Mouse (Mus musculus) hindbrain, embryonic 16.5 days (tissue): ENCODE measurements around the gene Stil. TPM values are rescaled to one million over a fixed set of nuclear protein-coding genes. Genes with fewer than 3 reads are reported as not detected.

ENCODE experiments used
- ATAC-seq: fragments of 200-750 bp; cut with Nextera tagmentation; 2 replicates; pipeline ENCODE4 v1.8.0; 2017; ENCODE audit warnings: moderate TSS enrichment, moderate library complexity
- H3K27ac ChIP-seq: fragments of 300-500 bp; sonication (generic); 2 replicates; pipeline ENCODE4 v1.5.1; 2014; ENCODE audit warnings: low read depth, mild to moderate bottlenecking, control low read depth, low read length, moderate library complexity
- H3K27me3 ChIP-seq: fragments of 300-500 bp; sonication (generic); replicated peaks from 2 replicates; pipeline ENCODE4 v1.6.1; 2014; ENCODE audit warnings: low read length; ENCODE audit not compliant: control insufficient read depth, insufficient read depth
- H3K36me3 ChIP-seq: fragments of 300-500 bp; sonication (generic); 2 replicates; pipeline ENCODE4 v1.6.1; 2014; ENCODE audit warnings: mild to moderate bottlenecking, low read length, moderate library complexity, mixed read lengths; ENCODE audit not compliant: control insufficient read depth, insufficient read depth
- H3K4me1 ChIP-seq: fragments of 300-500 bp; sonication (generic); 2 replicates; pipeline ENCODE4 v1.6.1; 2014; ENCODE audit warnings: low read depth, low read length; ENCODE audit not compliant: control insufficient read depth, insufficient read depth
- H3K4me2 ChIP-seq: fragments of 300-500 bp; sonication (generic); 2 replicates; pipeline ENCODE4 v1.6.1; 2014; ENCODE audit warnings: mild to moderate bottlenecking, low read length, control low read depth, moderate library complexity
- H3K4me3 ChIP-seq: fragments of 300-500 bp; sonication (generic); 2 replicates; pipeline ENCODE4 v1.5.1; 2014; ENCODE audit warnings: mild to moderate bottlenecking, low read length, control low read depth, moderate library complexity
- H3K9ac ChIP-seq: fragments of 300-500 bp; sonication (generic); 2 replicates; pipeline ENCODE4 v1.6.1; 2014; ENCODE audit warnings: low read depth, mild to moderate bottlenecking, control low read depth, low read length, moderate library complexity
- H3K9me3 ChIP-seq: fragments of 300-500 bp; sonication (generic); 2 replicates; pipeline ENCODE4 v1.6.1; 2014; ENCODE audit warnings: mild to moderate bottlenecking, low read length, moderate library complexity; ENCODE audit not compliant: control insufficient read depth
- WGBS: fragments of 180-500 bp; shearing (Covaris S2); extraction: QIAGEN DNeasy Blood & Tissue Kit; methylation state at CpG from one replicate; pipeline ENCODE4 v1.1.7; 2014; 5-methylcytosine and 5-hydroxymethylcytosine counted together
- polyA plus RNA-seq: library from polyadenylated mRNA; unstranded; fragments of >200 nt; fragmentation: Nextera tagmentation; extraction: Ambion mirVana; gene quantifications from 2 replicates; pipeline ENCODE4 v1.2.1, GENCODE M21; 2015

Stil gene
- polyA plus RNA-seq, 1 experiment from 2014 or later: 2.0 TPM

DNA sequence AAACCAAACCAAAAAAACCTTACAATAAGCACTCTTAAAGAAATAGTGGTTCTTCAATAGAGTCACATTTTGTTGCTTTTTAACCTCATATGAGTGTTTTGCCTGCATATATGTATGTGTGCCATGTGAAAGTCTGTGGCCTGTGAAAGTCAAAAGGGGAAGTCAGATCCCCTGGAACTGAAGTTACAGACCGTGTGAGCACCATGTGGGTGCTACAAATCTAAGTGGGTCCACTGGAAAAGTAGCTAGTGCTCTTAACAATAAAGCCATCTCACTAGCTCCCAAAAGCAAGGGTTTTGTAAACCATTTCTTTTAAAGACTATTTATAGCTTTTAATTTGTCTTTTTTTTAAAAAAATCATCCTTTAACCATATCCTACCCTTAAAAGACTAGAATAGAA is 17.3 kb upstream of the Stil start:
- no peaks in the 10 kb centered on the region for H3K9me3 ChIP-seq
- no peaks in the 10 kb centered on the region for H3K36me3 ChIP-seq
- peaks cover 13% of the 10 kb centered on the region for H3K4me1 ChIP-seq
- WGBS: 100% methylated on average over 1 of the region's 1 CpGs
- no peak overlapping the region for H3K4me2 ChIP-seq
- H3K9ac ChIP-seq: no peak overlapping the region
- no peak overlapping the region for H3K4me3 ChIP-seq
- no peak overlapping the region for H3K27ac ChIP-seq
- no peaks in the 10 kb centered on the region for H3K27me3 ChIP-seq
- no peak for ATAC-seq

DNA sequence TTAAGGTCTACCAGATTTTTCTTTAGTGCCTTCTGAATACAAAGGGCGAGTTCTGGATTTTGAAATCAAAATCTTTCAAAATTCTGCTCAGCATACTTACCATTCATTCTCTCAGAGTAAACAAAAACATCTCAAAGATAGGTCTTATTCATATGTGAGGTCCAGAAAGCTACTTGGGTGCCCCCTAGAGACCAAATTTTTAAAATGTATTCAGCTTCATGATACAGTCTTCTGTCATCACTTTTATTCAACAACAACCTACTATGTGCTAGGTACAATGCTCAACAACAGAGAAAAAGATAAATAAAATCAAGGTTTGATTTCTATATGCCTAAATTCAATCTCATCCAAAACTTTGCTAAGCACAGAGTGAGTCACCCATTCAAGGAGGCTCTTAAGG is 16.9 kb upstream of the Stil start:
- no peaks in the 10 kb centered on the region for H3K27me3 ChIP-seq
- no peaks in the 10 kb centered on the region for H3K36me3 ChIP-seq
- H3K4me1 ChIP-seq: peaks cover 13% of the 10 kb centered on the region
- 79% methylated on average over 1 of the region's 1 CpGs for WGBS
- no peaks in the 10 kb centered on the region for H3K9me3 ChIP-seq
- no peak for ATAC-seq
- no peak overlapping the region for H3K4me3 ChIP-seq
- H3K27ac ChIP-seq: no peak overlapping the region
- H3K9ac ChIP-seq: no peak overlapping the region
- H3K4me2 ChIP-seq: no peak overlapping the region

DNA sequence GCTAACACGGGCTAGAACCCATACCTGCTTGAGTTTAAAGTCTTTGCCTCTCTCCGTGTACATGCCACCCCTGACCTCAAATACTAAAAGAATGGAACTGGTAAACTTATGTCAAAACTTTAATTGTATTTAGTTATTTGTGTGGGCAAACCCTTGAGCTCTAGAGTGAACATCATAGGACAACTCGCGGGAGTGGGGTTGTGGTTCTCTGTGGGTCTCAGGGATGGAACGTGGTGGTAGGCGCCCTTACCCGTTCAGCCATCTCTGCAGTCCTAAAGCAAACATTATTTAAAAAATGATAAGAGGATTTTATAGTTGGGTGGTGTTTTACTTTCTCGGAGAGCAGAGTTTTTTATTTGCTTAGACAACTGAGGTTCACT is 13.8 kb upstream of the Stil start:
- Histone ChIP-seq H3K4me3 (peak overlapping the region; percentile 55), H3K4me1 (peaks cover 13% of the 10 kb centered on the region), H3K27me3 (no peaks in the 10 kb centered on the region), H3K9me3 (no peaks in the 10 kb centered on the region), H3K4me2 (peak overlapping the region; percentile 77), H3K9ac (peak overlapping the region; percentile 78), H3K27ac (peak overlapping the region; percentile 95), H3K36me3 (no peaks in the 10 kb centered on the region)
- WGBS: under 1% methylated on average over 8 of the region's 8 CpGs
- ATAC-seq: peak; percentile 57

DNA sequence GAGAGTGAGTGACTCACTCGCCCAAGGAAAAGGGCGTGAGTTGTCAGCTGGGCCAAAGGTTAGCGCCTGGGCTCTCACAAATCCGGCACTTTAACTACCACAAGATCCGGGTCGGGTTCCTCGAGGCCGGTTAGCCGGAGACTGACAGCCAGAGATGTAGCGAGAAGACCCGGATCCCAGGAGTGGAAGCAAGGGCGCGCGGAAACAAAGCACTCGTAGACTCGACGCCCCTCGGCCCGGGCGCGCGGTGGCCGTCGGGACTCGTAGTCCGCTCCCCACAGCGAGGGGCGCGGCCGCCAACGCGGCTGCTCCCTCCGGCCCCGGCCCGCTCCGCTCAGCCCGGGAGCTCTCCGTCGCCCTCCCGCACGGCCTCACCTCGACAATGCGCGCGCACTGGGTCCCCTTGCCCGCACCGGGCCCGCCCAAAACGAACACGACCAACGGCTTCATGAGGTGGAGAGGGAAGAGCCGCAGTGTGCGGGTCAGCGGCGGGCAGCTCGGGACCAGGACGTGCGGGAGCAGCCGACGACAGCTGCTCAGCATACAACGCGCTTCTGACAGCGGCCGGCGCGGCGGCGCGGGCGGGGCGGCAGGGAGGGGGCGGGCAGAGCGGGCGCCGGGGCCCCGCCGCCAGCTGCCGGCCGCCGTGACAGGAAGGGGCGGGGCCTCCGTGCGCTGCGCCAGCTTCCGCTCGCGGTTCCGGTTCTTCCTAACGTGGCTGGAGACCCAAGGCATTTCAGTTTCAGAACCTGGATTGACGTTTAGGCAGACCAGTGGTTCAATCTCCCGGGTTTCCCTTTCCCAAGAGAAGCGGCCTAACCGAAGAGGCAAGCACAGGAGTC is 13.1 kb upstream of the Stil start, which contains the start of gene Cmpk1:
Cmpk1 (minus strand) TSS at position 651 of the 842 bp plus-strand sequence.
- Histone ChIP-seq H3K9me3 (no peaks in the 10 kb centered on the region), H3K9ac (peak within 1 kb of the TSS; percentile 78), H3K4me2 (peak within 1 kb of the TSS; percentile 77), H3K4me3 (peak within 1 kb of the TSS; percentile 55), H3K27ac (peak within 1 kb of the TSS; percentile 95), H3K36me3 (no peaks in the 10 kb centered on the region), H3K27me3 (no peaks in the 10 kb centered on the region), H3K4me1 (peaks cover 13% of the 10 kb centered on the region)
- WGBS: under 1% methylated on average over 87 of the region's 93 CpGs
- peak; percentile 98 for ATAC-seq

DNA sequence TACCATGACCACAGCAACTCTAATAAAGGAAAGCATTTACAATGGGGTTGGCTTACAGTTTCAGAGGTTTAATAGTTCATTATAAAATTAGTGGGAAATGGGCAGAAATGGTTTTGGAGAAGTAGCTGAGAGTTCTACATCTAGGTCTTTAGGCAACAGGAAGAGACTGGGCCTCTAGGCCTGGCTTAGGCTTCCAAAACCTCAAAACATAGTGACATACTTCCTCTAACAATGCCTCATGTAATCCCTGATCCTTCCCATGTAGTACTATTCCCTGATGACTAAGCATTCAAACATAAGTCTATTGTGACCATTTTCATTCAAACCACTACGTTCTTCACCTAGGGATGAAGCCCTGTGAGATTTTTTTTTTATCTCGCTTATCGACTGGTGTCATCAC is 5.7 kb upstream of the Stil start:
- H3K27me3 ChIP-seq: peaks cover 5% of the 10 kb centered on the region; the same call in 1 of the 2 replicates
- no peak overlapping the region for H3K4me2 ChIP-seq
- H3K4me1 ChIP-seq: no peaks in the 10 kb centered on the region
- no peak overlapping the region for H3K9ac ChIP-seq
- no peak for ATAC-seq
- 86% methylated on average over 3 of the region's 3 CpGs for WGBS
- H3K36me3 ChIP-seq: no peaks in the 10 kb centered on the region
- no peak overlapping the region for H3K4me3 ChIP-seq
- no peak overlapping the region for H3K27ac ChIP-seq
- H3K9me3 ChIP-seq: no peaks in the 10 kb centered on the region

DNA sequence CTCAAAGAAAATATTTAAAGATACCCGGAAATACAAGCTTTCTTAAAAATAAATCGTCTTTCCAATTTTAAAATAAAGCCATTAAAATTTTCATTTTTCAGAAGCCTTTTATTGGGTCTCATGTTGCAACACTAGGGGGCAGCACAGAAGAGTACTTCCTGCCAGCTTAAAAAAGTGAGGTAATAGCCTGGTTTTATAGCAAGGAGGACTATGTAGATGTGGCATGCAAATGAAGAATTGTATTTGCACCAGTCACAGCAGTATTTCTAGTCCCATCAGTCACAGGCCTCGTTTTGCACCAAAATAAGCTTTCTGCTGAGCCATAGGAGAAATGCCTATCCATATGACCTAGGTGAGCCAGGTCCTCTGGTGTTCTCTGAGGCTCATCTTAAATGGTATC is 2.9 kb upstream of the Stil start:
- no peak overlapping the region for H3K9ac ChIP-seq
- 60% methylated on average over 3 of the region's 3 CpGs for WGBS

DNA sequence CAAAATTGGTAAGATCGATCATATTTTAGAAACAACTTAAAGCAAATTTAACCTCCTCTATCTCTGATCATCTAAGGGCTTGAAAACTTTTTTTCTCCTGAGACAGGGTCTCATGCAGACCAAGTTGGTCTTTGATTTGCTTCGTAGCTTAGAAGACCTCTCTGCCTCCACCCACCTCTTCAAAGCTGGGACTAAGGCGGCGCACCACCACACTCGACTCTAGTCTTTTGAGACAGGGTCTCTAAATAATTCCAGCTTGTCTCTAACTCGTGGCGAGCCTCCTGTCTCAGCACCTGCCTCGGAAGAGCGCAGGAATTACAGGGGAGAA is 550 bp upstream of the Stil start:
- H3K36me3 ChIP-seq: no peaks in the 10 kb centered on the region
- WGBS: 10% methylated on average over 9 of the region's 9 CpGs
- peak overlapping the region; percentile 76 for H3K27ac ChIP-seq
- peak overlapping the region; percentile 80 for H3K4me3 ChIP-seq
- ATAC-seq: no peak
- H3K4me1 ChIP-seq: peaks cover 4% of the 10 kb centered on the region
- peak overlapping the region; percentile 59 for H3K9ac ChIP-seq
- H3K4me2 ChIP-seq: peak overlapping the region; percentile 51
- no peaks in the 10 kb centered on the region for H3K27me3 ChIP-seq
- no peaks in the 10 kb centered on the region for H3K9me3 ChIP-seq

More for the DNA sequence above, 2.9 kb upstream of the Stil start:
- no peak for ATAC-seq
- Histone ChIP-seq H3K4me1 (peaks cover 4% of the 10 kb centered on the region), H3K4me2 (no peak overlapping the region), H3K4me3 (no peak overlapping the region), H3K36me3 (no peaks in the 10 kb centered on the region), H3K27ac (no peak overlapping the region), H3K9me3 (no peaks in the 10 kb centered on the region), H3K27me3 (peaks cover 5% of the 10 kb centered on the region; the same call in 1 of the 2 replicates)

DNA sequence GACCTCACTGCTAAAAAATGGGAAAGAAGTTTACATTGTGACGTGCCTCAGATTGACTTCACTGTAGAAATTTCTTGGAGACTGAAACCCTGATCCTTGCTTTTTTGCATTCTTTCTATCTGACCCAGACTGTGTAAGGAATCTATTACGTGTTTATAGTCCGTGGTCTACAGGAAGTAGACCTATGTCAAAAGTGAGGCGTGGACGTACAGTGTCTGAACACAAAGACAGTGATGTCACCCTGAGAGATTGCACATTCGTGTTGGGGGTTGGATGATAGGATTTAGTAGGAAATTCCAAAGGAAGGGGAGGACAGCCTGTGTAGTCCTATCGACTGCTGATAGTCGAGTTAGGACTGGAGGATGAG is 453 bp downstream of the Stil start:
- Histone ChIP-seq H3K4me2 (peak overlapping the region; percentile 92), H3K27me3 (no peaks in the 10 kb centered on the region), H3K4me1 (peaks cover 4% of the 10 kb centered on the region), H3K4me3 (peak overlapping the region; percentile 80), H3K9ac (peak overlapping the region; percentile 70), H3K27ac (no peak overlapping the region), H3K36me3 (no peaks in the 10 kb centered on the region), H3K9me3 (no peaks in the 10 kb centered on the region)
- ATAC-seq: 0 out of 2 replicates have a peak, but pooled peaks have one; percentile 12
- 2% methylated on average over 8 of the region's 8 CpGs for WGBS

DNA sequence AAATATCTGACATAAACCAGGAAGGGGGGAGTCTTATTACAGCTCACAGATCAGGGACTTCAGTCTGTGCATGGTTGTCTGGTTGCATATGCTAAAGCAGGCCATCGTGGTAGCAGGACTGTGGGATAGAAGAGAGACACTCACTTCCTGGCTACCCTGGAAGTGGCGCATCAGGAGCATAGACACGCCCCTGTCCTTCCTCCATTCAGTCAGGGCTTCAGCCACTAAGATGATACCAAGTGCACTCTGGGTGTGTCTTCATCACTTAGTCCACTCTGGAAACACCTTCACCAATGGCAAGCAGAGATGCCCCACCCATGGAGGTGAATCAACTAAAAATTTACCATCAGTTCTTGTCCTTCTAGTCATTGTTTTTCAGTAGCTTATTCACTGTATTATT is 14.3 kb downstream of the Stil start:
- Histone ChIP-seq H3K4me3 (no peak overlapping the region), H3K36me3 (no peaks in the 10 kb centered on the region), H3K27ac (no peak overlapping the region), H3K4me2 (no peak overlapping the region), H3K27me3 (no peaks in the 10 kb centered on the region), H3K9ac (no peak overlapping the region), H3K9me3 (no peaks in the 10 kb centered on the region), H3K4me1 (no peaks in the 10 kb centered on the region)
- ATAC-seq: no peak
- WGBS: 91% methylated on average over 3 of the region's 3 CpGs
